Mouse (Mus musculus): ENCODE results near the gene Smg6.
A peak's percentile ranks its signal among the peaks of the same experiment; 100 is the strongest.

Smg6 gene

DNA sequence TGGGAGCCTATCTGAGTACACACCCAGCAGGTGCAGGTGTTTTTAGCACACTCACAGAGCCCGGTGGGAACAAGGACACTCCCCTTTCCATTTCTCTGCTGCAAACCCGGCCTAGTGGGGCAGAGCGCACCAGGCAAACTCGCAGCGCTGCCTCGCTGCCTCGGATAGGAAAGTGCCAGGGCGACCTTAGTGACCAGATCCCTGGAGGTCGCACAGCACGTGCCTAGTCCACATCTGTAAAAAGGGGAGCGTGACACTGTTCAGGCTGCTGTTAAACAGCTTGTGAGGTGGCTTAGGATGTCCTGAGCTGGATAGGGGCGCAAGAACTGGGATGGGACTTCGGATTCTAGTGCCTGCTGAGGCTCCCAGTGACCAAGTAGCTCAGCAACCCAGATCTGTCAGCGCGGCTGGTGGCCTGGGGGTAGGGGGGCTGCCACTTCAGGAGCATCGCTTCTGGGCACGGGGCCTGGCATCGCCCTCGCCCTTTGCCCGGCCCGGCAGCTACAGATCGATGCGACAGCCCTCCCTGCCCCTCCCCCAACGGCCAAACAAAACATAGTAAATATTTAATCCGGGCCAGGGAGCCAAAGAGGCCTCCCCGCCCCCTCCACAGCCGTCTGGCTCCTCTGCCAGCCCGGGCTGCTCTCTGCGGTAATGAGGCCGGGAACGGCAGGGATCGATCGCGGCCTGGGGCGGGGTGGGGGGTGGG lies 287.9 kb downstream of the Smg6 start:
- peak; percentile 63 for DNase-seq (ENCODE audit: low read depth, low spot score)

All from mesoderm, embryonic 11.5 days (tissue).